Mouse (Mus musculus) embryonic facial prominence, embryonic 12.5 days (tissue): ENCODE data around the gene Sel1l. TPM values are rescaled to one million over a fixed set of nuclear protein-coding genes. Genes with fewer than 3 reads are reported as not detected.

Experiments
- microRNA-seq: library from miRNA; unstranded; fragments of <30 nt; microRNA quantifications from one replicate; pipeline ENCODE4, GENCODE M21; 2017
- polyA plus RNA-seq: library from polyadenylated mRNA; unstranded; fragments of >200 nt; fragmentation: Nextera tagmentation; extraction: Ambion mirVana; gene quantifications from 2 replicates; pipeline ENCODE4 v1.2.1, GENCODE M21; 2016

Gene Sel1l
- polyA plus RNA-seq, 1 experiment from 2014 or later: 86.1 TPM

Small RNA genes within 50 kb of the gene (microRNA-seq; reads per million reads assigned to microRNA genes)
- gene Gm22015: not detected

Other genes with a start within 250 kb of the Sel1l start
- 7.2 and 7.4 TPM in 2 replicates for gene Ston2, start 60.8 kb downstream of the Sel1l start, polyA plus RNA-seq